Mouse (Mus musculus) layer of hippocampus, postnatal 25 days (tissue): ENCODE measurements around the gene Cnnm4. TPM values are rescaled to one million over a fixed set of nuclear protein-coding genes. Genes with fewer than 3 reads are reported as not detected.

Source experiments
- DNase-seq, 2 experiments: peaks; one replicate each; pipeline ENCODE4 v3.0.0; 2022; ENCODE audit warnings: mixed read lengths in 2 of 2, low spot score in 1 of 2; ENCODE audit errors: extremely low spot score in 1 of 2
- total RNA-seq, 2 experiments: library from RNA; stranded (reverse); gene quantifications; 2 replicates each; pipeline ENCODE4 v1.2.3; 2021

Gene Cnnm4
- total RNA-seq: 10 to 100 TPM; 15.8 to 17.9 TPM

- peak; percentile 69 to 77 for DNase-seq
These were observed at the start of gene Cnnm4 for GRCm38 (mm10) chr1:36471181-36472105. TSS of gene Cnnm4 (plus strand) at chr1:36471620.

GRCm38 (mm10) chr1:36429511-36429910 lies 41.9 kb upstream of the Cnnm4 start:
- DNase-seq: no peak

- no peak for DNase-seq
These were observed 38.4 kb upstream of the Cnnm4 start for GRCm38 (mm10) chr1:36432999-36433398.

- DNase-seq: no peak
These were observed 37.8 kb upstream of the Cnnm4 start for GRCm38 (mm10) chr1:36433616-36434015.

GRCm38 (mm10) chr1:36435071-36435470 lies 36.3 kb upstream of the Cnnm4 start:
- DNase-seq: no peak

GRCm38 (mm10) chr1:36436515-36436914 lies 34.9 kb upstream of the Cnnm4 start:
- no peak for DNase-seq

GRCm38 (mm10) chr1:36437223-36437622 lies 34.2 kb upstream of the Cnnm4 start:
- no peak for DNase-seq

GRCm38 (mm10) chr1:36441101-36441500 lies 30.3 kb upstream of the Cnnm4 start:
- peak in 1 of 2 experiments; percentile 32 for DNase-seq

- peak; percentile 79 to 85 for DNase-seq
These were observed 26.7 kb upstream of the Cnnm4 start, which contains the start of gene Lman2l for GRCm38 (mm10) chr1:36444471-36445464. TSS of gene Lman2l (minus strand) at chr1:36445271.

GRCm38 (mm10) chr1:36445508-36445907 lies 25.9 kb upstream of the Cnnm4 start:
- no peak for DNase-seq

- DNase-seq: no peak
These were observed 25.2 kb upstream of the Cnnm4 start for GRCm38 (mm10) chr1:36446106-36446824.

- DNase-seq: no peak
These were observed 24.6 kb upstream of the Cnnm4 start for GRCm38 (mm10) chr1:36446841-36447240.

GRCm38 (mm10) chr1:36454055-36454815 lies 17.2 kb upstream of the Cnnm4 start:
- DNase-seq: no peak

GRCm38 (mm10) chr1:36457388-36458014 lies 13.9 kb upstream of the Cnnm4 start:
- DNase-seq: no peak

- no peak for DNase-seq
These were observed 13.3 kb upstream of the Cnnm4 start for GRCm38 (mm10) chr1:36458169-36458568.

GRCm38 (mm10) chr1:36461829-36462228 lies 9.6 kb upstream of the Cnnm4 start:
- no peak for DNase-seq

GRCm38 (mm10) chr1:36465641-36466160 lies 5.7 kb upstream of the Cnnm4 start:
- DNase-seq: no peak

- DNase-seq: no peak
These were observed 4.0 kb upstream of the Cnnm4 start for GRCm38 (mm10) chr1:36467446-36467845.
